Mouse (Mus musculus) MEL-GATA-1-ER (cell line): ENCODE measurements around the gene Mul1.
A peak's percentile ranks its signal among the peaks of the same experiment; 100 is the strongest.
"Not testable (repeated sequence)": the region's sequence is repeated elsewhere in the genome, so short reads cannot be mapped to it uniquely, and the experiment has no call there.

Experiments
- DNase-seq: peaks from one replicate; pipeline ENCODE4 v3.0.0-alpha.2; 2012; ENCODE audit warnings: low read depth; ENCODE audit errors: extremely low read depth

The Mul1 gene

DNA sequence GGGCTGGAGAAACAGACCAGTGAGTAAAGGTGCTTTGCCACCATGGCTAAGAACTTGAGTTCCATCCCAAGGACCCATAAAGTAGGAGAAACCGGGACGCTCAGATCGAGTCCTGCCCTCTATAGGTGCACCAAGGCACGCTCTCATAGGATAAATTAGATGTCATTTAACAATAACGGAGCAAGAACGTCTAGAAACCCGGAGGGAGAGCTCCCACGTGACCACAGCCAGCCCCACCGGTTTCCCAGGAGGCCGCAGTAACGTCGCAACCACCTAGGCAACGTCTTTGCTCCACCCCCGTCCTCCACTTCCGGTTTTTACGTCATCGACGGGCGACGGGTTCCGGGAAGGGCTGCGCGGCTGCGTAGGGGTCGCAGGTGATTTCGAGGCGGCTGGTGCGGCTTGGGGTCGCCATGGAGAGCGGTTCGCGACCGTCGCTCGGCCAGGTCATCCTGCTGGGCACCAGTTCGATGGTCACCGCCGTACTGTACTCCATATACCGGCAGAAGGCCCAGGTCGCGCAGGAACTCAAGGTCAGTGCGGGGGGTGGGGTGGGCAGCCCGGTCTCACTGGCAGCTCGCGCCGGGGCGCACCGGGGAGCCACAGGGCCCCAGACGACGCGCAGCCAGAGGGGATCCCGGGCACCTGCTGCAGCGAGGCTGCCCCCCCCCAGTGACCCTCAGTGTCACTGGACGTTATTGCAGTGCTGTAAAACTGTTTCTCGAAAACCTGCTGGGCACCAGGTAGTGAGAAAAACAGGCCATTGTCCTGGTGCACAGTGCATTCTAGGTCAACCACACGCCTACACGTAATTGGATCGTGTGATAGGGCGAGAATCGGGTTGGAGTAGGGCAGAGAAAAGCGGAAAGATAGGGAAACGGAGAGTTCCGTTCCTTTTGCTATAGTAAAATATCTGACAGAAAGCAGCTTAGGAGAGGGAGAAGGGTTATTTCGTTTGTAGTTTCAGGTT lies at the start of gene Mul1:
Gene Mul1 (plus strand): TSS at position 325 of the 970 bp plus-strand sequence.
- DNase-seq: peak; percentile 83

DNA sequence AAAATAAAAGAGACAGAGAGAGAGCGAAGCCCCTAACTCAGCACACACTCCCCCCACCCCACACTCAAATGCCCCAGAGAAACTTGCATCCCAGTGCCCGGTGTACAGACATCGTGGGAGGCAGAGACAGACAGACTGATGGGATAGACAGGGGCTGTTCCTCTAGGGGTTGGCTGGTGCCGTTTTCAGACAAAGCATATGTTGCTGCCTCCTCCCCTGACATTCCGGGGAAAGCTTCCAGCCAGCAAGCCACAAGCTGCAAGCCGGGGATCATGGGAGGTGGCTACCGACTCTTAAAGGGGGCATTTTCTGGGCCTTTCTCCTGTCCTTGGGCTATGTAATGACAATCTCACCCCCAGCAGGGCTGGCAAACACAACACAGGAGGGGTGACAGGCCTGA lies 40.8 kb upstream of the Mul1 start:
- no peak for DNase-seq

DNA sequence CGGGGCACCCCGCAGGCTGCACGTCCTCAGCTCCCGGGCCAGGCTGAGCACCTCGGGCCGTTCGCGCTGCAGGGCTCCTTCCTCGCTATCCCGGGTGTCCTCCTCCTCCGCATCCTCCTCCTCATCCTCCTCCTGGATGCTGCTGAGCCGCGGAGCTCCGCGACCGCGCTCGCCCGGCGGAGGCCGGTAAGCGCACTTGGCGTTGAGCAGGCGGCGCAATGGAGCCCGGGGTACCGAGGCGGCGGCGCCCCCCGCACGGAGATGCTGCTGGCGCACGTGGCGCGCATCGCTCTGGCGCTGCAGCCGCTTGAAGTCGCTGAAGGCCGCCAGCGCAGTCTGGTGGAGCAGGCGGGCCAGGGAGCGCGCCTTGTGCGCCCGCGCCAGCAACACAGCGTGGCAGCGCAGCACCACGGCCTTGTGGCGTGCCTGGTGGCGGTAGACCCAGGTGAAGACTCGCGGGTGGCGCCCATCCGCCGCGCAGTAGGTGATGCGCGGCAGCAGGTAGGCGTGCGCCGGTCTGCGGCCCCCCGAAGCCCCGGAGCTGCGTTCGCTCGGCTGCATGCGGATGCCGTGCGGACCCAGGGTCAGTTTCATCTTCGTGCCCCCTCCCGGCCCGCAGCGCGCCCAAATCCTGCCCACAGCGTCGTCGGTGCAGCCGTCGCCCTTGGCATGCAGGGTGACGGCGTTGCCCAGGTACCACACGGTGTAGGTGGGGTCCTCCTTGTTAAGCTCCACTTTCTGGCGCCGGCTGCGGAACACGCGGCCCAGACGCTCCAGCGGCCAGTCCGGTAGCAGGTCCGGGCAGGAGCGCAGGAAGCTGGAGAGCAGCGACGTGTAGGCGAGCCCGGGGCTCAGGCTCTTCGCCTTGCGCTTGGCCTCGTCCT lies 39.1 kb upstream of the Mul1 start:
- no peak for DNase-seq

DNA sequence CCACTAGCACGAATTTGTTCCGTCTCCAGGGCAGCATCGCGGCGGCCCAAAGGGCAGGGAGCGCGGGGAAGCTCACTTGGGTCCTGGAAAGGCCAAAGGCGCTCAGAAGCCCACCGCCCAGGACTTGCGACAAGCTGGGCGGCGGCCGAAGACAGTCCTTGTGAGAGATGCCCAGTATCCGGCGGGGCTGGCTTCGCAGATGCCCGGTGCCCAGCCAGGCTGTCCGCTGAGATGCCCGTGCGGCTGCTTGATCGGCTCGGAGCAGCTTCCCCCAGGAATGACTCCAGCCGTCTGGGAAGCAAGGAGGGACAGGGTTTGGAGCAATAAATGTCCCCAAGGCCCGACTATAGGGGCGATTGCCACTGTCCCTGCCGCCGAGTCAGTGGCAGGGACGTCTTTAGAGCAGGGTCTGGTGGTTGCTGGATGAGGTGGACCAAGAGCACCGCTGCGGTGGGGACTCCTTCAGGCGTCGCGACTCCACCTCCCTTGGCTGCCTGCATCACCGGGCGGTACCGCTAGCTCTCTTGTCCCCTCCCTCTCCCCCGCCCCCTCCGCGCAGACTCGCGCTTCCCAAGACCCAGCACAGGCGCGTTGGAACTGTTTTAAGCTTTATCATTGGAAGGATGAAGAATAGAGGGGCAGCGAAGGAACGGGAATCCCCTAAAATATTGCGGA lies 38.4 kb upstream of the Mul1 start, which contains the start of gene Fam43b:
Gene Fam43b (minus strand): TSS at position 558 of the 675 bp plus-strand sequence.
- no peak for DNase-seq

DNA sequence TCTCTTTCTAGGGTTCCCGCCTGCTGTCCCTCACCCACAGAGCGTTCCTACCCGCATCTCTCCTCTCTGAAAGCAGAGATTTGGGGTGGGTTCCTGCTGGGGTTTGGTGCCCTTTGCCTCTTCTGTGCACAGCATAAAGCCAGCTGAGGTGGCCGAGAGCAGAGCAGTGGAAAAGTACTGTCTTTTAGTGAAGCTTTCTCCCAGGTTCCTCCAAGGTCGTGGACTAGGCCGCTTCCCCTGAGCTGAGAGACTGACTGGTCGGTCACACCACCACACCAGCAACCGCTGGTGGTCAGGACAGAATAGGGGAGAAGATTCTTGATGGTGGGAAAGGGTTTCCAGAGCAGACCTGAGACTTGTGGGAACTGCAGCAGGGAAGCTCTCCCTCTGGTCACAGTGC lies 37.8 kb upstream of the Mul1 start:
- DNase-seq: no peak

DNA sequence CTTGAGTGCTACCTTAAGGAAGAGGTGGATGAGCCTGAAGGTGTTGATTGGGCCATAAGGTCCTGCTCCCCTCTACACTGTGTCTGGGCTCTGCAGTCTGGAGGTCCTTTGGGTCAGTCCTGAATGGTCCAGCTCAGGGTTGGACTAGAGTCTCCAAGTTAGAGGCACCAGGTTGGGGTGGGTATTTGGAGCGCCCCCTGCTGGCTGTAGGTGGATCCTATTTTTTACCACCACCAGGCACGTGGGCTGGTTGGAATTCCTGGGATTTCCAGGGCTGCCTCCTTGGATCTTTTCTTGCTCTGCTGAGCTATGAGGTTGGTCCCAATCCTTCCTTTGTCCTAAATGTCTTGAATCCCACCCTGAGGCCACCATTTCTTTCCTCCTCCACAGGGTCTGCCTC lies 29.7 kb upstream of the Mul1 start:
- DNase-seq: no peak

DNA sequence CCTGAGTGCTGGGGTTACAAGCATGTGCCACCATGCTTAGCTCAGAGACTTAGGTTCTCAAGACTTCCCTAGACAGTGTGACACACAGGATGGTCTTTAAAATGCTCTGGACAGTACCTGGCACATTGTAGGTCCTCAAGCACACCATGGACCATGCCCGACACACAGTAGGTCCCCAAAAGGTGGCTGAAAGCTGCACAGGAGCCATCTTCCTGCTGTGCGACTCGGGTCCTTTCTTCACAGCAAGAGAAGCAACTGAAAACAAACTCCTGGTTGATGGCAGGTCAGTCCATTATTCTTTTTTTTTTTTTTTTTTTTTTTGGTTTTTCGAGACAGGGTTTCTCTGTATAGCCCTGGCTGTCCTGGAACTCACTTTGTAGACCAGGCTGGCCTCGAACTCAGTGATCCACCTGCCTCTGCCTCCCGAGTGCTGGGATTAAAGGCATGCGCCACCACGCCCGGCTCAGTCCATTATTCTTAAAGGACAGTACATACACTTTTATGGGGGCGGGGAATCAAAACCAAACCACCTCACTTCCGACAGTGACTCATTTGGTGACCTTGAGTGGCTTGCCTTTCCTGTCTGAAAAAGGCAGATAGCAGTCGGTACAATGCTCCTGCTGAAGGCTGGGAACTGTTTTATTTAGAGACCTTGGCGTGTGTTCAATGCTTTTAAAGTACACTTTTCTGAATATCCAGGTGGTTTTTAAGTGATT lies 26.8 kb upstream of the Mul1 start:
- DNase-seq: no peak

DNA sequence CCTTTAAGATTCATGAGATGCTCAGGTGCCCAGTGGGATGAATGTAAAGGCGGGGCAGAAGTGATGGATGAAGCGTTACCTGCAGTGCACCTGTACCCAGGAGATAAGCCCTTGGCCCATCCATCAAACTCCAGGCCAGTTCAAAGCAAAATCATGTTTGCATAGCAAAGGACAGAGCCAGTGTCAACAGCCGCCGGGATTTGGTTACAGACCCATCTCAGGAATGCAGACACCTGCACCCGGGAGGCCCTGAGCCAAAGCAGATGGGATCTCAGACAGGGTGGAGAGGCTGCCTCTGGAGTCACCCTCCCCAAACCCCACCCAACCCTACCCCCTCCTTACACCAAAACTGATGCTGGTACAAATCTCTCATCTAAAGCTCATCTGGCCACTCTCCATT lies 23.5 kb upstream of the Mul1 start:
- no peak for DNase-seq

DNA sequence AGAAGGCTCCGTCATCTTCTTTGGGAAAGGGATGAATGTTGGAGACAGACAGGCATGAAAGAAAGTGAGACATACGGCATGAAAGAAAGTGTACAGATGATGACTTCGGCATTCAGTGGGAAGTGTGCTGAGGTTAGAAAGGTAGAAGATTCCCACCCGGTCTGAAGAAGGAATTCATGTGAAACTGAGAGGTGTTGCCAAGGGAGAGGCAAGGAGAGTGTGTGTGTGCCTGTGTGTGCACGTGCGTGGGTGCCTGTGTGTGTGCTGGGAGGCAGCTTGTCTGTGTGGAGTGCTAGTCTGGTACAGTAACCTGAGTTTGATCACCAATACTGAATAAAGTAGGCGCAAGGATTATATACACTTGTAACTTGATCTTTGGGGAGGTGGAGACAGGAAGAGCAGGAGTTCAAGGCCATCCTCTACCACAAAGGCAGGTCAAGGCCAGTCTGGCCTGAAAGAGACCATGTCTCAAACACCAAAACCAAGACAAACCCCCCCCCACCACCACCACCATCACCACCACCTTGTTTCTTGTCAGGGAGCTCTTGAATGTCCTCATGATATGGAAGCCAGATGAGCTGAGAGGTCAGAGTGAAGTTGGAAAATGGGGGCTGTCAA lies 22.9 kb upstream of the Mul1 start:
- DNase-seq: no peak

DNA sequence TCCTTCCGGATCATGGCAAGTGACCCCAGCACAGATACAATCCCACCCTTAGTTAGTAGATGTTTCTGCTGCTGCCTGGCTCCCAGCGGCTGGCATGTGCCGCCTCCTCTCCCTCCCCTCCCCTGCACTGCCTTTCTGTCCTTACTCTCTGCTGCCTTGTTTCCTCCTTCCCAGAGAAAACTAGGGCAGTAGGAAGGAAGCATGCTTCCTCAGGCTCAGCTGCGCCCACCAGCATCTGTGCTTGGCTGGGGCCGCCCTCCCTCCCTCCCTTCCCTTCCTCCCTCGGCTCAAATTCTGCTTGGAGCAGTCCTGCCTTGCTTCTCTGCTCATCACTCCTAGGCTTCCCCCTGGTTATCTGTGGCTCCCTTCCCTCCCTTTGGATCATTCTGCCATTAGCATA lies 19.7 kb upstream of the Mul1 start:
- no peak for DNase-seq

DNA sequence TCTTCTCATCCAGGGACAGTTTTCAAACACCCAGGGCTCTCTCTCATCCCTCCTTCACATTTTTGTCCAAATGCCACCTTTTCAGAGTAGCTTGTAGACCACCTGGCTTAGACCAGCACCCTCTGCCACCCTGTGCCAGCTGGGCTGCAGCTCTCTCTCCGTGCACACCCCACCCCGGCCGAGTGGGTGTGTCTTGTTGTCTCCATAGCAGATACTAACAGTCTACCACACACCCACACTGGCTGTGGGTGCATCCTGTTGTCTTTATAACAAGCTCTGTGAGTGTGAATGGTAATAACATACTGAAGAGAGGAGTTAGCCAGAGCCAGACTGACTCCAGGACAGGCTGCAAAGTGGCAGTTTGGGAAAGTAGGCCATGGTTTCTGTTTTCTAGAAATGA lies 18.5 kb upstream of the Mul1 start:
- no peak for DNase-seq

DNA sequence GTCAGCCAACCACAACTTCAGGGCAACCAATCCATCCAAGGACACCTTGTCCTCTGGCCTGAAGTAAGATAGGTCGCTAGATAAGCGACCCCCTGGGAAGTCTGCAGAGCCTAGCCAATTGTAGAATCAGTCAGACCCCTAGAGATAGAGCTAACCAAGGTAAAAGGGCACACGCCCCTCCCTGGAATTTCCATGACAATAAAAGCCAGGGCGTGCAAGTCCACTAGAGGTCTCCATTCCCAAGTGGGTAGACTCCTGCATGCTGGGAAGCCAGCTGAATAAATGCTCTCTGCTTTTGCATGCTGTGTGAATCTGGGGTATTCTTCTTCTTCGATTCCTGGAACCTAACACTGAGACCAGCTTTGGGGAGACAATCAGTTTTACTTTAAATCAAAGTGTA lies 18.1 kb upstream of the Mul1 start:
- DNase-seq: no peak

DNA sequence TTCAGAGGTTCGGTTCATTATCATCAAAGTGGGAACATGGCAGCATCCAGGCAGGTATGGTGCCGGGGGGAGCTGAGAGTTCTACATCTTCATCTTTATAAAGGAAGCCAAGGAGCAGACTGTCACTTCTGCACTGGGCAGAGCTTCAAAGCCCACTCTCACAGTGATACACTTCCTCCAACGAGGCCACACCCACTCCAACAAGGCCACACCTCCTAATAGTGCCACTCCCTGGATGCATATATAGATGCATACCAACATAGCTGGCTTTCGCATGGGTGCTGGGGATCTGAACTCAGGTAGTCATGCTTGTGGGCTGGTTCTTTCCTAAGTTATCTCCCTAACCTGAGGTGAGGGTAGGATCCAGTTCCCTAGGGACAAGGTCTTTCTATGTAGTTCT lies 16.6 kb upstream of the Mul1 start:
- no peak for DNase-seq

DNA sequence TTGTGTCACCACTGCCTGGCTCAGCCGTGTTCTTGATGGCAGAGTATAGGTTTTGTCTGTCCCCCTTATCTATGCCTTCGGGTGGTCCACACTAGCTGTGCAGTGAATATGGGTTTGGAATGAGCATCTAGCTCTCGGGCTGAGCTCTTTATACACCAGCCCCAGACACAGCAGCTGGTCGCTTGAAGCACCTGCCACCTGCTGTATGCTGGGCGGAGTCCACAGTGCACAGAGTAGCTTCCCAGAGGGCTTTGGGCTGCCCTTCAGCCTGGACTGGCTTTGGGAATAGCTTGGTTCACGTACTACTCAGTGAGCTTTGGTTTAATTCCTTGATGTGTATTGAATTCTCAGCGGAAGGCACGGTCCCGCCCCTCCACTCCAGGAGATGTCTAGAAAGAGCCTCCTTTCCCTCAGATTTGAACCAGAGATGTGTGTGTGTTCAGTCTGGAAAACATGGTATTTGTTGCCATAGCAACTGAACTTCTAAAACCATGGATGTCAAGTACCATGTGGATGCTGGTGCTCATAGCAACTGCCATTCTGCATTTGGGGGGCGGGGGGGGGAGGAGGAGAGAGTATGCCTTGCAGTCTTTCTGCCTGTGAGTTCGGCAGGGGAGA lies 16.0 kb upstream of the Mul1 start:
- no peak for DNase-seq

DNA sequence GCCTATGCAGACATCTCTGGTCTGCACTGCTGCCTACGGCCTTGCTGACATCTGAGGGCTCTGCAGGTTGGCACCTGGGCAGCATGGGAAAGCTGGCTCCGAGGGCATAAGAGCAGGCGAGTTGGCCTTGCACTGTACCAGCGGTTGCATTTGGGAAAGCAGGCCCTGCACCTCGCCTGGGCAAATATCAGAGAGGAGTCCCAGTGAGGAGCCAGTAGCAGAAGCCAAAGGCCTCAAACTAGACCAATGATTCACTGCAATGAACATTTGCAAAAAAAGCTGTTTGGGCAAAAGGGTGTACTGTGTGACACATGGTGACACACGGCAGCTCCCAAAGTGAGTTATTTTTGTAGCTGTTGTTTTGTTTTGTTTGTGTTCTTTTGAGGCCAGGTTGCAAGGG lies 9.4 kb upstream of the Mul1 start:
- DNase-seq: no peak

DNA sequence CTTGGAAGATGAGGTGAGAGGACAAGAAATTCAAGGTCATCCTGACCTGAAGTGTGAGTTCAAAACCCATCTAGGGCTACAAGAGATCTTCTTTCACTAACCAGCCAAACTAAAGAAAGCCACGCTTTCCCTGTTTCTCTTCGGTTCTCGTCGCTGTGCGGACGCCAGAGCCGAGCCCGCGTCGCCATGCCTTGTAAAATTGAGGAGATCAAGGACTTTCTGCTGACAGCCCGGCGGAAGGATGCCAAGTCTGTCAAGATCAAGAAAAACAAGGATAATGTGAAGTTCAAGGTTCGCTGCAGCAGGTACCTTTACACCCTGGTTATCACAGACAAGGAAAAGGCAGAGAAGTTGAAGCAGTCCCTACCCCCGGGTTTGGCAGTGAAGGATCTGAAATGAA lies 8.9 kb upstream of the Mul1 start:
- not testable (repeated sequence) for DNase-seq

DNA sequence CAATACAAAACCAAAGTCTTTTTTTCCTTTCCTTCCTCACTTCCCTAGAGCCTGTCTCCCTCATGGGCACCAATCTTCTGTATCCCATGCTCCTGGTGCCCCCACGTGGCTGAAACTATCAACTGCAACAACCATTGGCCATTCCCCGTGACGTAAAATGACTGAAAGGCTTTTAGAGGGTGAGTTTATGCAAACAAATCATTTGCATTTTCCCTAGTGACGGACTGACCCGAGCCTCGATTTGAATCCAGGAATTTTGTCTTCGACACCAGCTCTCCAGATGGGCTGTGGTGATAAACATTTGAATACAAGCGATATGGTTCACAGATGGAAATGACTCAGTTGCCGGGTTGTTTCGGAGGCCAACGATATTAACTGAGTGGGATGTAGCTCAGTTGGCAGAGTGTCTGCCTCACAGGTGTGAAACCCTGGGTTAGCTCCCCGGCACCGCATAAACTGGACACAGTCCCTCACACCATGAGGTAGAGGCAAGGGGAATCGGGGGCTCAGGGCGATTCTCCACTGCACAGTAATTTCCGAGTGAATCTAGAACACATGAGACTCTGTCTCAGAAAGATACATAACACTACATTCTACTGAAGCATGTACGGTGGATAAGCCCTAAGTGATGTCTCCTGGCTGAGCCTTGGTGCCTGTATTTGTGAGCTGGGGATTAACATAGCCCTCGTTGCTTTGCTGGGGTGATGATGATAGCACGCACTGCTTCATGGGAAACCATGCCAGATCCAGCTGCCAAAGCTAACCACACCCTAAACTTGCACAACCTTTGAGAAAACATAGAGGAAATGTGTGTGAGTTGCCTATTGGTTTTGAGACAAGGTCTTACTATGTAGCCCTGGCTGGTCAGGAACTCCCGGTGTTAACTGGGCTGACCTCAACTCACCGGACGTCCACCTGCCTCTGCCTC lies 7.4 kb upstream of the Mul1 start:
- peak; percentile 65 for DNase-seq

DNA sequence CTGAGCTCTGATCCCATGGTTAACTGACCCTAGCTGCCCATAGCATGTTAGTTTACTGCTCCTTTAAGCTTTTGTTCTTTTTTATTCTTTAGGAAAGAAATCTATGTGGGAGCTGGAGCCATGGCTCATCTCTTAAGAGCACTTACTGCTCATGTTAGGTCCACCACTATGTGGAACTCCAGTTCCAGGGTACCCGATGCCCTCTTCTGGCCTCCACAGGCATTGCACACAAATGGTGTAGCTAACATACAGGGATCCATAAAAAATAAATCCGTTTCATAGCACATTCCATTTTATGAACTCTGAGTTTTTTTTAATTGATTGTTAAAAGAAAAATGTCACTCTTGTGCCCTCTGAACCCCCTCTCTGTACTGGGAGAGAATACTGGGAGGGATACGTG lies 4.7 kb upstream of the Mul1 start:
- DNase-seq: peak; percentile 47

DNA sequence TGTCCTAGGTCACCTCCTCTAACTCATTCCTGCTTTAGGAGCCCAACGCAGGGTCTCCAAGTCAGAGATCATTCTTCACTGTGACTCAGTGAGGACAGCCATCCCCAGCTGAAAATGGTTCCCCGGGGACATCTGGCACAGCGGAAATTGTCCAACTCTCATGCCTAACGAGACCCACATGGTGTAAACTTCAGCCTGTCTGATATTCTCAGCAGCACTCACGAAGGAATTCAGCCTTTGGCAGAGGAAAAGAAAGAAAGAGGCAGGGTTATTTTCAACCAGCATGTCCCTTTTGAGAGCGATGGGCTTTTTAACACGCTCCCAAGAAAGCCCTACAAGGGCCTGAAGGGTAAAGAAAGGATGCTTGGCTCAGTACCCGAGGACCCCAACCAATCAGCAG lies 3.1 kb upstream of the Mul1 start:
- DNase-seq: no peak
